In the genomic region with DNA sequence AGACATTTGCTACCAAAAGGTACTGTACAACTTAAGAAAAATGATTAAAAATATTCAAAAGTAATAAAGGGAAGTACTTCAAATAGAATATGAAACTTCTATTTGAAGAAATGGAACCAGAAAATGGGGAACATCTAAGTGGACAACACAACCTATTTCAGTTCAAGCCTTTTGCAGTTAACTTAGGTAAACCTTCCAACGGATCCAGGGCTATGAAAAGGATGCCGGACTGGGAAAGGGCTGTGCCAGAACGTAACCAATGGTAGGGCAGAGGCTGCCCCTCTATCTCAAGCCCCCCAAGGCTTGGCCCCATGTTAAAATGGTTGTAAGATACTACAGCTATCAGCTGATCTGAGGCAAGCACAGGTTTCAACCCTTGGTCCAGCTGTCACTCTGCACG, we compare ENCODE assay signal across 26 mouse cellular contexts. TPM values are rescaled to one million over a fixed set of nuclear protein-coding genes. Genes with fewer than 3 reads are reported as not detected.
DNase-seq lines count a peak whose midpoint lies in the region; ATAC-seq and TF ChIP-seq lines count a peak whose summit lies in the region.
"Had no signal": no experiment of that assay in that cellular context is flagged by ENCODE, and none has a peak within 500 bp of the region (broad histone marks: within the 10 kb centered on the region; RNA-seq: fewer than 3 reads in every experiment).

No protein-coding gene starts in this region.

- DNase-seq in intestine, embryonic 14.5 days (ENCODE audit: low spot score), result peak; percentile 44
- peak; percentile 70 for DNase-seq in A20 (ENCODE audit: low read depth, low spot score)
- no peak for DNase-seq in left cerebral cortex, adult 2 months (ENCODE audit: extremely low spot score in 1 of 2, low spot score in 2 of 2)
- no peak for DNase-seq in cerebellum, postnatal 4 days (ENCODE audit: low spot score in 2 of 2)
- DNase-seq in thymus, postnatal 0 days (ENCODE audit: low spot score), result no peak
- DNase-seq: adrenal gland, adult 2 months; adrenal gland, postnatal 14 days; cerebellum, adult 18-20 months; cerebellum, adult 9-11 months; cerebellum, postnatal 25 days; gastrocnemius, adult 2 months; gastrocnemius, postnatal 14 days; heart, adult 2 months; heart, postnatal 14 days had no signal

- H3K27me3 ChIP-seq in intestine, embryonic 14.5 days (replicated peaks; ENCODE audit: control insufficient read depth, insufficient read depth, low read length), result no peaks in the 10 kb centered on the region
- no peaks in the 10 kb centered on the region for H3K27me3 ChIP-seq in intestine, embryonic 16.5 days (replicated peaks; ENCODE audit: control insufficient read depth, insufficient read depth, low read length)
- H3K27me3 ChIP-seq: forebrain, embryonic 13.5 days; heart, embryonic 13.5 days; hindbrain, embryonic 12.5 days; hindbrain, embryonic 15.5 days; intestine, embryonic 15.5 days had no signal

- no peak overlapping the region for H3K27ac ChIP-seq in intestine, embryonic 14.5 days (ENCODE audit: low read depth)
- no peak overlapping the region for H3K27ac ChIP-seq in intestine, embryonic 16.5 days (ENCODE audit: low read length)
- H3K27ac ChIP-seq in bone marrow macrophage, adult 2 months (ENCODE audit: insufficient read depth, low read depth, low read length), result peak overlapping the region; percentile 59; the same call in 1 of the 2 replicates
- H3K27ac ChIP-seq in left cerebral cortex, adult 2 months, result no peak overlapping the region
- H3K27ac ChIP-seq: forebrain, embryonic 10.5 days; forebrain, embryonic 13.5 days; gastrocnemius, adult 2 months; heart, adult 2 months; heart, embryonic 10.5 days; heart, embryonic 13.5 days; hindbrain, embryonic 12.5 days; hindbrain, embryonic 15.5 days; intestine, embryonic 15.5 days had no signal

- TF ChIP-seq POLR2A in bone marrow macrophage, adult 2 months (IDR thresholded peaks at IDR 0.05; ENCODE audit: borderline replicate concordance, low read depth, low read length), result no peak

- peaks cover 47% of the 10 kb centered on the region for H3K36me3 ChIP-seq in intestine, embryonic 14.5 days (ENCODE audit: control insufficient read depth, insufficient read depth, low read length)
- H3K36me3 ChIP-seq in intestine, embryonic 16.5 days (ENCODE audit: control insufficient read depth, insufficient read depth, low read length), result peaks cover 4% of the 10 kb centered on the region; the same call in 1 of the 2 replicates

- intact Hi-C loops in left cerebral cortex, adult 2 months (cut with DNase I), result no loop called here

- TF ChIP-seq CTCF in bone marrow macrophage, adult 2 months (IDR thresholded peaks at IDR 0.05; ENCODE audit: low read depth, low read length), result no peak
- TF ChIP-seq CTCF in left cerebral cortex, adult 2 months (IDR thresholded peaks at IDR 0.05), result no peak

- no peak for ATAC-seq in intestine, embryonic 14.5 days (replicated peaks; ENCODE audit: low FRiP score, low TSS enrichment, low read depth)
- ATAC-seq in intestine, embryonic 16.5 days, result no peak
- ATAC-seq in megakaryocyte, adult 5-6 weeks (ENCODE audit: poor library complexity, severe bottlenecking), result peak; percentile 75
- ATAC-seq: CD4-positive, CD25-positive, alpha-beta regulatory T cell, adult 4 months; forebrain, embryonic 13.5 days; forebrain, embryonic 16.5 days; intestine, embryonic 15.5 days had no signal

- no peak overlapping the region for H3K4me2 ChIP-seq in intestine, embryonic 14.5 days (ENCODE audit: low read length)
- no peak overlapping the region for H3K4me2 ChIP-seq in intestine, embryonic 16.5 days (ENCODE audit: low read depth, low read length)
- H3K4me2 ChIP-seq: forebrain, embryonic 13.5 days; heart, embryonic 13.5 days; hindbrain, embryonic 12.5 days; hindbrain, embryonic 15.5 days; intestine, embryonic 15.5 days had no signal

- no peaks in the 10 kb centered on the region for H3K9me3 ChIP-seq in intestine, embryonic 14.5 days (ENCODE audit: control insufficient read depth, low read length)
- H3K9me3 ChIP-seq in intestine, embryonic 16.5 days (ENCODE audit: control insufficient read depth, low read length), result no peaks in the 10 kb centered on the region
- H3K9me3 ChIP-seq: forebrain, embryonic 10.5 days; forebrain, embryonic 13.5 days; heart, embryonic 10.5 days; heart, embryonic 13.5 days; hindbrain, embryonic 12.5 days; hindbrain, embryonic 15.5 days; intestine, embryonic 15.5 days had no signal

- H3K4me1 ChIP-seq in intestine, embryonic 14.5 days (replicated peaks; ENCODE audit: control insufficient read depth, insufficient read depth, low read length), result no peaks in the 10 kb centered on the region
- H3K4me1 ChIP-seq in intestine, embryonic 16.5 days (ENCODE audit: control insufficient read depth, insufficient read depth, low read length), result no peaks in the 10 kb centered on the region
- H3K4me1 ChIP-seq in bone marrow macrophage, adult 2 months (ENCODE audit: control insufficient read depth, insufficient read depth, low read length), result peaks cover 19% of the 10 kb centered on the region
- H3K4me1 ChIP-seq: forebrain, embryonic 10.5 days; forebrain, embryonic 13.5 days; heart, embryonic 10.5 days; heart, embryonic 13.5 days; hindbrain, embryonic 12.5 days; hindbrain, embryonic 15.5 days; intestine, embryonic 15.5 days had no signal

- 95% methylated on average over 4 of the region's 4 CpGs for WGBS in intestine, embryonic 14.5 days
- WGBS in intestine, embryonic 16.5 days, result 91% methylated on average over 4 of the region's 4 CpGs

- H3K4me3 ChIP-seq in intestine, embryonic 14.5 days (ENCODE audit: low read depth, low read length), result no peak overlapping the region
- H3K4me3 ChIP-seq in intestine, embryonic 16.5 days (ENCODE audit: low read length), result no peak overlapping the region
- H3K4me3 ChIP-seq in bone marrow macrophage, adult 2 months (ENCODE audit: insufficient read depth, low read length), result no peak overlapping the region
- H3K4me3 ChIP-seq in left cerebral cortex, adult 2 months, result no peak overlapping the region
- H3K4me3 ChIP-seq: forebrain, embryonic 10.5 days; forebrain, embryonic 13.5 days; gastrocnemius, adult 2 months; heart, adult 2 months; heart, embryonic 10.5 days; heart, embryonic 13.5 days; hindbrain, embryonic 12.5 days; hindbrain, embryonic 15.5 days; intestine, embryonic 15.5 days had no signal

- H3K9ac ChIP-seq in intestine, embryonic 14.5 days (ENCODE audit: low read length), result no peak overlapping the region
- no peak overlapping the region for H3K9ac ChIP-seq in intestine, embryonic 16.5 days (ENCODE audit: low read depth, low read length)
- H3K9ac ChIP-seq: forebrain, embryonic 13.5 days; heart, embryonic 13.5 days; hindbrain, embryonic 12.5 days; hindbrain, embryonic 15.5 days; intestine, embryonic 15.5 days had no signal

RNA-seq across cellular contexts. Expression of a gene that starts 9.4 kb away (rescaled TPM):
- polyA plus RNA-seq in intestine, embryonic 14.5 days (2014; fragmentation: Nextera tagmentation; extraction: Ambion mirVana), result 3.5 and 3.6 TPM in 2 replicates
- 1.5 and 1.8 TPM in 2 replicates for polyA plus RNA-seq in intestine, embryonic 16.5 days (2015; fragmentation: Nextera tagmentation; extraction: Ambion mirVana)
- polyA plus RNA-seq in bone marrow macrophage, adult 2 months (2012; ENCODE audit: insufficient read depth, insufficient read length, missing spikeins), result 0.50 and 1.0 TPM in 2 replicates
- total RNA-seq in megakaryocyte, adult 5-6 weeks (2015), result 6.6 and 8.3 TPM in 2 replicates
- 7.4 and 8.0 TPM in 2 replicates for total RNA-seq in megakaryocyte, adult 5-6 weeks (2017)
- 1 to 10 TPM in 1 of 2 experiments, under 1 TPM in 1; 0.72 to 1.2 TPM for total RNA-seq in left cerebral cortex, adult 2 months (2021)
- polyA plus RNA-seq in thymus, postnatal 0 days (2015; fragmentation: Nextera tagmentation; extraction: Ambion mirVana), result 5.6 and 6.6 TPM in 2 replicates
- polyA plus RNA-seq: CD4-positive, CD25-positive, alpha-beta regulatory T cell, adult 4 months had no signal

RNA-seq across cellular contexts. Expression of a gene that starts 20.0 kb away (rescaled TPM):
- 27.0 and 27.7 TPM in 2 replicates for polyA plus RNA-seq in intestine, embryonic 14.5 days (2014; fragmentation: Nextera tagmentation; extraction: Ambion mirVana)
- 21.9 and 22.2 TPM in 2 replicates for polyA plus RNA-seq in intestine, embryonic 16.5 days (2015; fragmentation: Nextera tagmentation; extraction: Ambion mirVana)
- 69.9 and 74.0 TPM in 2 replicates for polyA plus RNA-seq in bone marrow macrophage, adult 2 months (2012; ENCODE audit: insufficient read depth, insufficient read length, missing spikeins)
- 66.4 and 69.3 TPM in 2 replicates for total RNA-seq in megakaryocyte, adult 5-6 weeks (2015)
- total RNA-seq in megakaryocyte, adult 5-6 weeks (2017), result 138 and 142 TPM in 2 replicates
- 1 to 10 TPM; 4.1 to 4.6 TPM for total RNA-seq in left cerebral cortex, adult 2 months (2021)
- polyA plus RNA-seq in thymus, postnatal 0 days (2015; fragmentation: Nextera tagmentation; extraction: Ambion mirVana), result 86.6 and 108 TPM in 2 replicates

RNA-seq across cellular contexts. Expression of a gene that starts 20.3 kb away (rescaled TPM):
- 39.5 and 42.9 TPM in 2 replicates for polyA plus RNA-seq in intestine, embryonic 14.5 days (2014; fragmentation: Nextera tagmentation; extraction: Ambion mirVana)
- 26.9 and 31.3 TPM in 2 replicates for polyA plus RNA-seq in intestine, embryonic 16.5 days (2015; fragmentation: Nextera tagmentation; extraction: Ambion mirVana)
- 41.3 and 55.2 TPM in 2 replicates for polyA plus RNA-seq in bone marrow macrophage, adult 2 months (2012; ENCODE audit: insufficient read depth, insufficient read length, missing spikeins)
- total RNA-seq in megakaryocyte, adult 5-6 weeks (2015), result 31.4 and 38.6 TPM in 2 replicates
- total RNA-seq in megakaryocyte, adult 5-6 weeks (2017), result 72.6 and 75.8 TPM in 2 replicates
- total RNA-seq in left cerebral cortex, adult 2 months (2021), result 10 to 100 TPM; 47.7 to 52.0 TPM
- polyA plus RNA-seq in thymus, postnatal 0 days (2015; fragmentation: Nextera tagmentation; extraction: Ambion mirVana), result 45.7 and 49.9 TPM in 2 replicates

RNA-seq across cellular contexts. Expression of a gene that starts 34.7 kb away (rescaled TPM):
- polyA plus RNA-seq in intestine, embryonic 14.5 days (2014; fragmentation: Nextera tagmentation; extraction: Ambion mirVana), result 11.6 and 14.4 TPM in 2 replicates
- 6.2 and 6.7 TPM in 2 replicates for polyA plus RNA-seq in intestine, embryonic 16.5 days (2015; fragmentation: Nextera tagmentation; extraction: Ambion mirVana)
- 6.5 and 8.7 TPM in 2 replicates for polyA plus RNA-seq in bone marrow macrophage, adult 2 months (2012; ENCODE audit: insufficient read depth, insufficient read length, missing spikeins)
- total RNA-seq in megakaryocyte, adult 5-6 weeks (2015), result 24.5 and 26.7 TPM in 2 replicates
- total RNA-seq in megakaryocyte, adult 5-6 weeks (2017), result 20.5 and 23.0 TPM in 2 replicates
- total RNA-seq in left cerebral cortex, adult 2 months (2021), result 10 to 100 TPM; 38.2 to 38.8 TPM
- 7.2 and 7.6 TPM in 2 replicates for polyA plus RNA-seq in thymus, postnatal 0 days (2015; fragmentation: Nextera tagmentation; extraction: Ambion mirVana)

Comparison
In these comparisons a context has a peak if more than half of its experiments do, and no peak if none do; other contexts are left out.
1. DNase-seq: peak in intestine, embryonic 14.5 days (single experiment) and A20 (single experiment); none in left cerebral cortex, adult 2 months (0 of 2), cerebellum, postnatal 4 days (0 of 2) and thymus, postnatal 0 days (single experiment).